Mouse (Mus musculus) embryo, embryonic 9.5 days (tissue): ENCODE measurements around the gene Gm10139.
"Not testable (repeated sequence)": the region's sequence is repeated elsewhere in the genome, so short reads cannot be mapped to it uniquely, and the experiment has no call there.

Source experiments
- DNase-seq: peaks from one replicate; pipeline ENCODE4 v3.0.0-alpha.2; 2017; ENCODE audit errors: extremely low spot score

Gm10139 gene

DNA sequence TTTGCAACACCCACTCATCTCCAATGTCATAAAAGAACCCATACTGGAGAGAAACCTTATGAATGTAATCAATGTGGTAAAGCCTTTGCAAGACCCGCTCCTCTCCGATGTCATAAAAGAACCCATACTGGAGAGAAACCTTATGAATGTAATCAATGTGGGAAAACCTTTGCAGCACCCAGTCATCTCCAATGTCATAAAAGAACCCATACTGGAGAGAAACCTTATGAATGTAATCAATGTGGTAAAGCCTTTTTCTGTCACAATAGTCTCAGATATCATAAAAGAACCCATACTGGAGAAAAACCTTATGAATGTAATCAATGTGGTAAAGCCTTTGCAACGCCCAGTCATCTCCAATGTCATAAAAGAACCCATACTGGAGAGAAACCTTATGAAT lies at the start of gene Gm10139:
Gene Gm10139 (plus strand): TSS at position 301 of the 400 bp plus-strand sequence.
- not testable (repeated sequence) for DNase-seq

- DNase-seq = not testable (repeated sequence)
Measured at GRCm38 (mm10) chr13:65557636-65558035, 45.2 kb downstream of the Gm10139 start.
